Mouse (Mus musculus) spleen, embryonic (tissue): Measurements from ENCODE around the gene 4930562C15Rik.

Experiments used
- CTCF ChIA-PET: fragments of 350-600 bp; sonication (Branson Sonifier 250); formaldehyde crosslinking; loops from one replicate; lab custom pipeline; 2022; lab: Charles Lee

Gene 4930562C15Rik

GRCm38 (mm10) chr16:4885760-4886689 is 50.8 kb downstream of the 4930562C15Rik start, which contains the start of gene Mgrn1:
Gene Mgrn1, plus strand, starts transcription at chr16:4886249.
- CTCF ChIA-PET: no interaction called here

- CTCF ChIA-PET: no interaction called here
Observed at GRCm38 (mm10) chr16:4886690-4887020, 51.4 kb downstream of the 4930562C15Rik start.

GRCm38 (mm10) chr16:4890201-4890709 is 55.0 kb downstream of the 4930562C15Rik start:
- CTCF ChIA-PET: no interaction called here

GRCm38 (mm10) chr16:4892171-4892570 is 57.0 kb downstream of the 4930562C15Rik start:
- CTCF ChIA-PET: interaction anchor here (0.7 kb wide), 1 partner anchor 21 kb away, joined by 3 read pairs; no protein-coding TSS in a partner anchor

- CTCF ChIA-PET: interaction anchor here (0.6 kb wide), 1 partner anchor 14 kb away, joined by 12 read pairs; the partner anchor contains the start of gene Ubald1
Observed at GRCm38 (mm10) chr16:4894201-4894908, 59.1 kb downstream of the 4930562C15Rik start.

- CTCF ChIA-PET: interaction anchor here (0.7 kb wide), 1 partner anchor 12 kb away, joined by 5 read pairs; no protein-coding TSS in a partner anchor
Observed at GRCm38 (mm10) chr16:4896249-4897027, 61.2 kb downstream of the 4930562C15Rik start.

- CTCF ChIA-PET: no interaction called here
Observed at GRCm38 (mm10) chr16:4897146-4897730, 62.0 kb downstream of the 4930562C15Rik start.

GRCm38 (mm10) chr16:4898881-4899280 is 63.7 kb downstream of the 4930562C15Rik start:
- CTCF ChIA-PET: no interaction called here

- CTCF ChIA-PET: no interaction called here
Observed at GRCm38 (mm10) chr16:4899711-4900110, 64.5 kb downstream of the 4930562C15Rik start.

GRCm38 (mm10) chr16:4901167-4901566 is 66.0 kb downstream of the 4930562C15Rik start:
- CTCF ChIA-PET: no interaction called here

GRCm38 (mm10) chr16:4902390-4902789 is 67.2 kb downstream of the 4930562C15Rik start:
- CTCF ChIA-PET: no interaction called here

- CTCF ChIA-PET: interaction anchor here (0.6 kb wide), 1 partner anchor 28 kb away, joined by 8 read pairs; no protein-coding TSS in a partner anchor
Observed at GRCm38 (mm10) chr16:4903491-4904102, 68.4 kb downstream of the 4930562C15Rik start.

- CTCF ChIA-PET: interaction anchor here (0.5 kb wide), 1 partner anchor 169 kb away, joined by 3 read pairs; no protein-coding TSS in a partner anchor
Observed at GRCm38 (mm10) chr16:4904878-4905277, 69.7 kb downstream of the 4930562C15Rik start.

GRCm38 (mm10) chr16:4905591-4905990 is 70.4 kb downstream of the 4930562C15Rik start:
- CTCF ChIA-PET: no interaction called here

- CTCF ChIA-PET: no interaction called here
Observed at GRCm38 (mm10) chr16:4906559-4906958, 71.3 kb downstream of the 4930562C15Rik start.

GRCm38 (mm10) chr16:4907386-4907785 is 72.2 kb downstream of the 4930562C15Rik start:
- CTCF ChIA-PET: interaction anchor here (0.7 kb wide), 1 partner anchor 36 kb away, joined by 3 read pairs; no protein-coding TSS in a partner anchor

GRCm38 (mm10) chr16:4907972-4908371 is 72.8 kb downstream of the 4930562C15Rik start:
- CTCF ChIA-PET: interaction anchor here (0.5 to 0.7 kb wide), 2 partner anchors 12 to 37 kb away, joined by 3 to 5 read pairs; no protein-coding TSS in a partner anchor

- CTCF ChIA-PET: no interaction called here
Observed at GRCm38 (mm10) chr16:4909745-4910144, 74.5 kb downstream of the 4930562C15Rik start.

GRCm38 (mm10) chr16:4910758-4911157 is 75.5 kb downstream of the 4930562C15Rik start:
- CTCF ChIA-PET: no interaction called here

- CTCF ChIA-PET: no interaction called here
Observed at GRCm38 (mm10) chr16:4912074-4912648, 76.9 kb downstream of the 4930562C15Rik start.
